Mouse (Mus musculus) layer of hippocampus, adult 2 months (tissue): Measurements from ENCODE around the gene Dazap1. TPM values are rescaled to one million over a fixed set of nuclear protein-coding genes. Genes with fewer than 3 reads are reported as not detected.

ENCODE experiments used
- DNase-seq, 2 experiments: peaks; one replicate each; pipeline ENCODE4 v3.0.0; 2022; ENCODE audit warnings: low spot score in 2 of 2
- H3K27ac ChIP-seq: fragments of 200-600 bp; 2 replicates; pipeline ENCODE4 v1.8.1; 2022
- H3K4me3 ChIP-seq: fragments of 200-600 bp; 2 replicates; pipeline ENCODE4 v1.8.1; 2022; ENCODE audit warnings: mild to moderate bottlenecking
- CTCF ChIP-seq: fragments of 200-600 bp; conservative IDR thresholded peaks from 2 replicates; pipeline ENCODE4 v1.8.1; 2022; ENCODE audit warnings: antibody characterized with exemption, mild to moderate bottlenecking, moderate library complexity
- total RNA-seq, 2 experiments: library from RNA; stranded (reverse); gene quantifications; 2 replicates each; pipeline ENCODE4 v1.2.3; 2021

Dazap1 gene
- total RNA-seq, 2 experiments from 2014 or later: 91.2 to 95.4 TPM

- no peak for DNase-seq
- TF ChIP-seq CTCF: no peak
- Histone ChIP-seq H3K4me3 (no peak overlapping the region), H3K27ac (no peak overlapping the region; the same call in 1 of the 2 replicates)
Observed at GRCm38 (mm10) chr10:80253551-80253950, 7.7 kb upstream of the Dazap1 start.

GRCm38 (mm10) chr10:80254331-80255297 lies 6.7 kb upstream of the Dazap1 start:
- DNase-seq: no peak
- H3K27ac ChIP-seq: peak overlapping the region; percentile 39; the same call in 1 of the 2 replicates
- no peak for TF ChIP-seq CTCF
- H3K4me3 ChIP-seq: no peak overlapping the region

GRCm38 (mm10) chr10:80255881-80256535 lies 5.3 kb upstream of the Dazap1 start:
- no peak for DNase-seq
- peak overlapping the region; percentile 21; the same call in 1 of the 2 replicates for H3K27ac ChIP-seq

GRCm38 (mm10) chr10:80257936-80258335 lies 3.4 kb upstream of the Dazap1 start:
- Histone ChIP-seq H3K4me3 (no peak overlapping the region), H3K27ac (no peak overlapping the region)
- no peak for DNase-seq
- TF ChIP-seq CTCF: no peak

More at GRCm38 (mm10) chr10:80255881-80256535, 5.3 kb upstream of the Dazap1 start:
- no peak overlapping the region for H3K4me3 ChIP-seq
- peak; percentile 48 for TF ChIP-seq CTCF

GRCm38 (mm10) chr10:80258752-80259462 lies 2.4 kb upstream of the Dazap1 start:
- no peak for DNase-seq
- H3K27ac ChIP-seq: peak overlapping the region; percentile 95
- H3K4me3 ChIP-seq: no peak overlapping the region
- TF ChIP-seq CTCF: no peak

GRCm38 (mm10) chr10:80259463-80259805 lies 1.9 kb upstream of the Dazap1 start:
- DNase-seq: no peak
- Histone ChIP-seq H3K27ac (peak overlapping the region; percentile 95), H3K4me3 (peak overlapping the region; percentile 68)
- no peak for TF ChIP-seq CTCF

GRCm38 (mm10) chr10:80259861-80260641 lies 1.2 kb upstream of the Dazap1 start:
- peak overlapping the region; percentile 68 for H3K4me3 ChIP-seq
- H3K27ac ChIP-seq: peak overlapping the region; percentile 95
- no peak for TF ChIP-seq CTCF
- peak; percentile 64 to 67 for DNase-seq

- Histone ChIP-seq H3K4me3 (peak overlapping the region; percentile 68), H3K27ac (peak overlapping the region; percentile 95)
- TF ChIP-seq CTCF: no peak
- peak; percentile 82 to 87 for DNase-seq
Observed at GRCm38 (mm10) chr10:80261585-80261968, 291 bp downstream of the Dazap1 start.

- DNase-seq: no peak
- TF ChIP-seq CTCF: no peak
- Histone ChIP-seq H3K4me3 (peak overlapping the region; percentile 68; the same call in 1 of the 2 replicates), H3K27ac (peak overlapping the region; percentile 95)
Observed at GRCm38 (mm10) chr10:80262169-80262568, 883 bp downstream of the Dazap1 start.

GRCm38 (mm10) chr10:80262776-80263365 lies 1.6 kb downstream of the Dazap1 start:
- no peak for DNase-seq
- no peak overlapping the region for H3K27ac ChIP-seq
- H3K4me3 ChIP-seq: no peak overlapping the region
- no peak for TF ChIP-seq CTCF

GRCm38 (mm10) chr10:80264341-80265148 lies 3.3 kb downstream of the Dazap1 start:
- Histone ChIP-seq H3K4me3 (peak overlapping the region; percentile 89), H3K27ac (peak overlapping the region; percentile 99)
- TF ChIP-seq CTCF: no peak
- peak; percentile 98 to 99 for DNase-seq
